Mouse (Mus musculus) embryonic fibroblast, embryonic 13.5 days (primary cell): ENCODE measurements around the gene Gm11549. TPM values are rescaled to one million over a fixed set of nuclear protein-coding genes. Genes with fewer than 3 reads are reported as not detected.

ENCODE experiments used
- H3K27ac ChIP-seq: 2 replicates; pipeline ENCODE4 v1.5.1; 2012; ENCODE audit warnings: low read length, control low read depth, inconsistent platforms; ENCODE audit not compliant: insufficient read depth
- H3K4me1 ChIP-seq: 2 replicates; pipeline ENCODE4 v1.6.1; 2011; ENCODE audit warnings: low read length; ENCODE audit not compliant: control insufficient read depth, insufficient read depth
- H3K4me3 ChIP-seq: 2 replicates; pipeline ENCODE4 v1.5.1; 2011; ENCODE audit warnings: mild to moderate bottlenecking, control low read depth, low read length; ENCODE audit not compliant: insufficient read depth
- CTCF ChIP-seq: IDR thresholded peaks from 2 replicates; pipeline ENCODE4 v1.5.1; 2011; ENCODE audit warnings: mild to moderate bottlenecking, control low read depth, low read length, moderate library complexity, borderline replicate concordance; ENCODE audit not compliant: insufficient read depth
- POLR2A ChIP-seq: IDR thresholded peaks from 2 replicates; pipeline ENCODE4 v1.6.1; 2011; ENCODE audit warnings: low read depth, mild to moderate bottlenecking, control low read depth, low read length, moderate library complexity
- polyA plus RNA-seq: library from polyadenylated mRNA; stranded (reverse); fragments of >200 nt; gene quantifications from 2 replicates; pipeline ENCODE4 v1.2.4, GENCODE M21; 2011; ENCODE audit warnings: low read depth; ENCODE audit not compliant: missing spikeins, insufficient read length

Gm11549 gene
- polyA plus RNA-seq, 1 experiment: 0.30 TPM

GRCm38 (mm10) chr3:36524466-36524865 lies 2.9 kb upstream of the Gm11549 start:
- Histone ChIP-seq H3K27ac (no peak overlapping the region), H3K4me3 (no peak overlapping the region), H3K4me1 (no peaks in the 10 kb centered on the region)
- TF ChIP-seq CTCF (no peak), POLR2A (no peak)

DNA sequence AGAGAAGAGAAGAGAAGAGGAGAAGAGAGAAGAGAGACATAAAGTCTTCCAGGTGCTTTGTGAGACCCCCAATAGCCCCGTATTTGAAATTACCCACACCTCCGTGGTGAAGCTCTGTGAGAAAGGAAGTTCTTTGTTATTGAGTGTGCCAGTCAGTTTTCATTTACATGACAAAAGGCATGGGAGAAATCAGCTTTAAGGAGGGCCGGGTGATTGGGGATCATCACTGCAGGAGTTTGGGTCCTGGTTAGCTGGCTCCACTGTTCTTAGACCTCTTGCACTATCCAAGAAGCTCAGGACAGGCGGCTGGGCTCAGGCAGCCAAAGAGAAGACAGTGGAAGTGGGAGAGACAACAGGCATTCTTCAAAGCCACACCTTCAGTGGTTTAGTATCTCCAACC lies 524 bp upstream of the Gm11549 start:
- no peak for TF ChIP-seq CTCF
- TF ChIP-seq POLR2A: no peak
- Histone ChIP-seq H3K4me3 (no peak overlapping the region), H3K4me1 (no peaks in the 10 kb centered on the region), H3K27ac (no peak overlapping the region)

DNA sequence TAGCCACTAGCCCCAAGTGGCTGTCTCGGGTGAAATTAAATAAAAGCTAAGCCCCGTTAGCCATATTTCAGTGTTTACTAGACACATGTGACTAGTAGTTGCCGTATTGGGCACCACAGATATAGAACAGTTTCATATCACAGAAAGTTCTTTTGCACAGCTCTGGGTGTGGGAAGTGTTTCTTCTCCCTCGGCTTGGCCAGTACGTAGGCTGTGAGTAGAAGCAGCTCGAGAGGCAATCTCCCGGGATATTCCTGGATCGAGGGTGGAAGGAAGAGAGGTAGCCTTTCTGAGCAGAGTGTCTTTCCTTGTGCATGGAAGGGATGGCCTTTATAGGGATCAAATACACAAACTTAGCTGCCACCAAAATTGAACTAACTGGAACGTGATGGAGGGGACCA lies 5.4 kb downstream of the Gm11549 start:
- no peak overlapping the region for H3K4me3 ChIP-seq
- H3K27ac ChIP-seq: no peak overlapping the region
- H3K4me1 ChIP-seq: no peaks in the 10 kb centered on the region
- TF ChIP-seq POLR2A: no peak
- TF ChIP-seq CTCF: no peak

DNA sequence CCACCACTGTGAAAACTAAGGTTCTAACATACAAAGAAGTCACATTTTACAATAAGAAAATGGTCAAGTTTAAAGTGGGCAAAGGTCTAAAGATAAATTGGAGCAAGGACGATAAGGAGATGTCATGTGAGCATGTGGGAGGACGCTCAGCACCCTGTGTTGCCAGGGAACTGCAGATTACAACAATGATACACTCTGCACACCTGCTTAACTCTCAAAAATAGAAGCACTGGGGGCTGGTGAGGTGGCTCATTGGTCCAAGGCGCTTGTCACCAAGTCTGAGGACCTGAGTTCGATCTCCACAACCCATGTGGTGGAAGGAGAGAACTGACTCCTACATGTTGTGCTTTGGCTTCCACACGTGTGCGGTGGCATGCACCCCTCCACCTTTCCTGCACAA lies 10.1 kb downstream of the Gm11549 start:
- Histone ChIP-seq H3K4me1 (no peaks in the 10 kb centered on the region), H3K27ac (no peak overlapping the region), H3K4me3 (no peak overlapping the region)
- TF ChIP-seq CTCF: no peak
- TF ChIP-seq POLR2A: no peak

DNA sequence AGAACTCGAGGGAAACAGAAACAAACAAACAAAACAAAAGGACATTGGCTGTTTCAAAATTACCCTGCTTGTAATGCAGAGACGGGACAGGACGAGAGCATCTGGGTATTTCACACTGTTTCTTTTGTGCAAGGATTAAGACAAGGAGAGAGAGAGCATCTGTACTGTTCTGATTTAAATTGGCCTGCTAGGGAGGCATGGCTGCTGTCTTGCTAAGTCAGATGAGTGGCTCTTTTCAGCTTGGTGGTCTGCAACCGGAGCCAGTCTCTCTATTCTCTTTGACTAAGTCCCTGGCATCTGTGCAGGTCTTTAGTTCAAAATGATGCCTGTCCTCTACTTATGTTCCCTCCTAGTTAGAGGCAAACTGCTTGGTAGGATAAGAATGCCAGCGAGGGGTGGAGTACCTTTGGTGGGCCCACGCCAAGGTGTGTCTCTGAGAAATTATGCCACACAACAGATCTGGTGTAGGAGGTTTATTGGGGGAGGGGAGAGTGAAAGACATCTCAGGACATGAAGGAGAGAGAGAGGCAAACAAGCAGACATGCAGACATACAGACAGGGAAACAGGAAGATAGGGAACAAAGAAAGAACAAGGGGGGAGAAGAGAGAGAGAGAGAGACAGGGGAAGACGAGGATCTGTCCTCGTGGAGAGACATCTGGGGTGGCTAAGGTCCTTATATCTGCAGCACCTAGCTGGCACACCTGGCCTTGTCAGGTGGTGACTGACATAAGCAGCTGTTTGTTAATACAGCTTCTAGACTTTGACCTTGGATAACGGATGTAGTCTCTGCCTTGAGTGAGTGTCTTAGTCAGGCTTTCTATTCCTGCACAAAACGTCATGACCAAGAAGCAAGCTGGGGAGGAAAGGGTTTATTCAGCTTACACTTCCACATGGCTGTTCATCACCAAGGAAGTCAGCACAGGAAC lies 15.5 kb downstream of the Gm11549 start:
- Histone ChIP-seq H3K27ac (no peak overlapping the region), H3K4me3 (no peak overlapping the region), H3K4me1 (peaks cover 2% of the 10 kb centered on the region)
- TF ChIP-seq POLR2A (no peak), CTCF (no peak)

- Histone ChIP-seq H3K27ac (no peak overlapping the region), H3K4me1 (peaks cover 3% of the 10 kb centered on the region), H3K4me3 (no peak overlapping the region)
- TF ChIP-seq CTCF: no peak
- TF ChIP-seq POLR2A: no peak
These were observed 16.3 kb downstream of the Gm11549 start for GRCm38 (mm10) chr3:36505306-36505705.

DNA sequence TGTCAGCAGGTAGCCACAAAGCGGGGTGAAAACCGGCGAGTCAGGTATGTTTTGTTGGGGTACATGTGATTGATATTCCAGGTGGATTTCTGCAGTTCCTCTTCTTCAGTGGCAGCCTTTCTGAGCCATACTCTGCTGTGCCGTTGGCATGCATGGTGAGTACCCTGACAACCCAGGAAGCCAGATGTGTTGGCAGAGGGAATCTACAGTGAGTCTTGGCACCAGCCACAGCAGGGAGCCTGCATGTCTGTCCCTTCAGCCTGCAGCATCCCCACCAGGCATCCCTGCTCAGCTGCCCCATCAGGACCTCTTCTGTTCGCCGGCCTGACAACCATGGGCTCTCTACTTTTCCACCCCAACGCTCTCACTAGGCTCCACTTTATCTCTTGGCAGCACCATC lies 20.1 kb downstream of the Gm11549 start:
- Histone ChIP-seq H3K4me1 (peaks cover 3% of the 10 kb centered on the region), H3K4me3 (no peak overlapping the region), H3K27ac (no peak overlapping the region)
- TF ChIP-seq CTCF (no peak), POLR2A (no peak)

- TF ChIP-seq CTCF (no peak), POLR2A (no peak)
- Histone ChIP-seq H3K27ac (no peak overlapping the region), H3K4me1 (peaks cover 3% of the 10 kb centered on the region), H3K4me3 (no peak overlapping the region)
These were observed 20.6 kb downstream of the Gm11549 start for GRCm38 (mm10) chr3:36500976-36501375.

- Histone ChIP-seq H3K4me3 (no peak overlapping the region), H3K27ac (no peak overlapping the region), H3K4me1 (peaks cover 9% of the 10 kb centered on the region)
- TF ChIP-seq POLR2A (no peak), CTCF (no peak)
These were observed 22.2 kb downstream of the Gm11549 start for GRCm38 (mm10) chr3:36499418-36499817.

DNA sequence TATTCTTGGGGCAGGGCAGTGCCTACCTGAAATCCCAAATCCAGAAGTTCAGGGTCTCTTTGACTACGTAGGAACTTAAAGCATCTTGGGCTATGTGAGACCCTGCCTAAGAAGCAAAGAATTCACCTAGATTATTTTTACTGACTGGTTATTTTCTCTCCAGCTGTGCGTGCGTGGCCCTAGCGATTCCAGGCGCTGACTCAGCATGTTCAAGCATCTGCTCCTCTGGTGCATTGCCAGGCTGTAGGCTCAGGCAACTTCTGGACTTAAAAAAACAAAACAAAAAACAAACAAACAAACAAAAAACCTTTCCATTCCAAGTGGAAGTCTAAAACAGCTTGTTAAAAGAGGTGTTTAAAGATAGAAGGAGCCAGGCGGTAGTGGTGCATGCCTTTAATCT lies 23.4 kb downstream of the Gm11549 start:
- Histone ChIP-seq H3K27ac (no peak overlapping the region), H3K4me3 (no peak overlapping the region), H3K4me1 (peaks cover 15% of the 10 kb centered on the region)
- no peak for TF ChIP-seq POLR2A
